ENCODE assay signal across 8 mouse cellular contexts in the genomic region with DNA sequence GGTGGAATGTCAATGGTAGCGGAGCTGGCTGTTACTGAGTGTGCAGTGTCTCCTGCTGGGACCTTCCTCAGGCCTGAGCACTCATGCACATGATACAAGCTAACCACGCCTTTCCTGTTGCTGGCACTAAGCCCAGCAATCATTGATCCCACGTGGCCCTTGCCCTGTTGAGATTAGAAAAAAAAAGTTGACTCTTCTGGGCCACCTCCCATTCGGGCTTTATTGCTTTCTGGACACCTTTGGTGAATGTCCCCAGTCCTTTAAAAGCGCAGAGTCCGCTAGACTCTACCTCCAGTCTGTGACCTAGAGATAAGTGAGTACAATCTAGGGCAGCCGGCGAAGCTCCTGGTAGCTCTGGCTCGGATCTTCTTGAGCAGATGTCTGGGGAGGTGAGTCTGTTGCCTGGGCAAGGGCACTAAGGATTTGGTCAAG. TPM values are rescaled to one million over a fixed set of nuclear protein-coding genes. Genes with fewer than 3 reads are reported as not detected.
A peak's percentile ranks its signal among the peaks of the same experiment; 100 is the strongest.
DNase-seq lines count a peak whose midpoint lies in the region; ATAC-seq and TF ChIP-seq lines count a peak whose summit lies in the region.

TSS of gene Aqp8 (plus strand) at position 222 of the 432 bp plus-strand sequence.

- H3K4me1 ChIP-seq in midbrain, postnatal 0 days (ENCODE audit: insufficient read depth, low read length), result no peaks in the 10 kb centered on the region
- no peaks in the 10 kb centered on the region for H3K4me1 ChIP-seq in midbrain, embryonic 16.5 days (ENCODE audit: control insufficient read depth, insufficient read depth, low read length)
- H3K4me1 ChIP-seq in embryonic facial prominence, embryonic 15.5 days, result no peaks in the 10 kb centered on the region
- H3K4me1 ChIP-seq in kidney, adult 2 months (ENCODE audit: control insufficient read depth, insufficient read depth, low read length), result no peaks in the 10 kb centered on the region; the same call in 1 of the 2 replicates
- no peaks in the 10 kb centered on the region for H3K4me1 ChIP-seq in thymus, adult 2 months (replicated peaks; ENCODE audit: control insufficient read depth, insufficient read depth, low read length)
- H3K4me1 ChIP-seq in hindbrain, embryonic 13.5 days (replicated peaks), result no peaks in the 10 kb centered on the region

- no peak within 1 kb of the TSS for H3K4me3 ChIP-seq in midbrain, postnatal 0 days (ENCODE audit: low read depth, low read length)
- H3K4me3 ChIP-seq in midbrain, embryonic 16.5 days (ENCODE audit: low read depth, low read length), result no peak within 1 kb of the TSS
- H3K4me3 ChIP-seq in embryonic facial prominence, embryonic 15.5 days (replicated peaks), result no peak within 1 kb of the TSS
- H3K4me3 ChIP-seq in kidney, adult 2 months (ENCODE audit: insufficient read depth, low read depth, low read length), result no peak within 1 kb of the TSS
- H3K4me3 ChIP-seq in thymus, adult 2 months (ENCODE audit: control insufficient read depth, insufficient read depth, low read length), result no peak within 1 kb of the TSS
- H3K4me3 ChIP-seq in hindbrain, embryonic 13.5 days, result no peak within 1 kb of the TSS

- no peaks in the 10 kb centered on the region for H3K36me3 ChIP-seq in midbrain, postnatal 0 days (ENCODE audit: insufficient read depth, low read length)
- H3K36me3 ChIP-seq in midbrain, embryonic 16.5 days (ENCODE audit: control insufficient read depth, insufficient read depth, low read length), result no peaks in the 10 kb centered on the region
- no peaks in the 10 kb centered on the region for H3K36me3 ChIP-seq in embryonic facial prominence, embryonic 15.5 days
- no peaks in the 10 kb centered on the region for H3K36me3 ChIP-seq in kidney, adult 2 months (ENCODE audit: control insufficient read depth, insufficient read depth, low read length)
- H3K36me3 ChIP-seq in thymus, adult 2 months (ENCODE audit: control insufficient read depth, insufficient read depth, low read length), result no peaks in the 10 kb centered on the region
- no peaks in the 10 kb centered on the region for H3K36me3 ChIP-seq in hindbrain, embryonic 13.5 days

- H3K27ac ChIP-seq in midbrain, postnatal 0 days (ENCODE audit: low read depth, low read length), result no peak within 1 kb of the TSS
- H3K27ac ChIP-seq in midbrain, embryonic 16.5 days (ENCODE audit: low read length), result no peak within 1 kb of the TSS
- no peak within 1 kb of the TSS for H3K27ac ChIP-seq in embryonic facial prominence, embryonic 15.5 days (replicated peaks)
- no peak within 1 kb of the TSS for H3K27ac ChIP-seq in kidney, adult 2 months (ENCODE audit: insufficient read depth, low read depth, low read length)
- H3K27ac ChIP-seq in thymus, adult 2 months (ENCODE audit: control insufficient read depth, insufficient read depth, low read length), result no peak within 1 kb of the TSS
- no peak within 1 kb of the TSS for H3K27ac ChIP-seq in hindbrain, embryonic 13.5 days

- no peak for TF ChIP-seq POLR2A in kidney, adult 2 months (IDR thresholded peaks at IDR 0.05; ENCODE audit: low read depth, low read length)
- no peak for TF ChIP-seq POLR2A in thymus, adult 2 months (IDR thresholded peaks at IDR 0.05; ENCODE audit: control insufficient read depth, extremely low read depth, insufficient read depth, low read length, poor library complexity)

- H3K4me2 ChIP-seq in midbrain, postnatal 0 days (ENCODE audit: low read depth, low read length, poor library complexity, severe bottlenecking), result no peak within 1 kb of the TSS
- no peak within 1 kb of the TSS for H3K4me2 ChIP-seq in midbrain, embryonic 16.5 days (ENCODE audit: low read length)
- H3K4me2 ChIP-seq in embryonic facial prominence, embryonic 15.5 days (replicated peaks), result no peak within 1 kb of the TSS
- H3K4me2 ChIP-seq in hindbrain, embryonic 13.5 days, result no peak within 1 kb of the TSS

- H3K9me3 ChIP-seq in midbrain, postnatal 0 days (ENCODE audit: low read length), result no peaks in the 10 kb centered on the region
- no peaks in the 10 kb centered on the region for H3K9me3 ChIP-seq in midbrain, embryonic 16.5 days (replicated peaks; ENCODE audit: control insufficient read depth, low read length, poor library complexity, severe bottlenecking)
- no peaks in the 10 kb centered on the region for H3K9me3 ChIP-seq in embryonic facial prominence, embryonic 15.5 days (replicated peaks)
- no peaks in the 10 kb centered on the region for H3K9me3 ChIP-seq in hindbrain, embryonic 13.5 days

- no peak for TF ChIP-seq CTCF in midbrain, postnatal 0 days (IDR thresholded peaks at IDR 0.05)
- peak; percentile 42 for TF ChIP-seq CTCF in kidney, adult 2 months (conservative IDR thresholded peaks at IDR 0.05; ENCODE audit: insufficient read depth, insufficient read length, low read depth, low read length)
- TF ChIP-seq CTCF in thymus, adult 2 months (IDR thresholded peaks at IDR 0.05; ENCODE audit: borderline replicate concordance, control insufficient read depth, extremely low read depth, insufficient read depth, low read length, poor library complexity), result no peak

- no peaks in the 10 kb centered on the region for H3K27me3 ChIP-seq in midbrain, postnatal 0 days (ENCODE audit: insufficient read depth, low read length)
- H3K27me3 ChIP-seq in midbrain, embryonic 16.5 days (ENCODE audit: control insufficient read depth, insufficient read depth, low read depth, low read length), result no peaks in the 10 kb centered on the region
- H3K27me3 ChIP-seq in embryonic facial prominence, embryonic 15.5 days, result no peaks in the 10 kb centered on the region
- H3K27me3 ChIP-seq in kidney, adult 2 months (replicated peaks; ENCODE audit: control insufficient read depth, insufficient read depth, low read length), result no peaks in the 10 kb centered on the region
- no peaks in the 10 kb centered on the region for H3K27me3 ChIP-seq in thymus, adult 2 months (ENCODE audit: control insufficient read depth, insufficient read depth, low read length)
- no peaks in the 10 kb centered on the region for H3K27me3 ChIP-seq in hindbrain, embryonic 13.5 days

- DNase-seq in midbrain, postnatal 0 days (ENCODE audit: low spot score), result peak; percentile 44
- DNase-seq in kidney, adult 2 months, result peak; percentile 90
- DNase-seq in lung, postnatal 25 days (ENCODE audit: low spot score), result peak; percentile 55
- DNase-seq in frontal cortex, postnatal 10 days (ENCODE audit: low spot score in 2 of 2), result no peak
- DNase-seq in thymus, adult 2 months, result no peak

- ATAC-seq in midbrain, postnatal 0 days (ENCODE audit: low FRiP score), result no peak
- no peak for ATAC-seq in midbrain, embryonic 16.5 days
- peak; percentile 25 for ATAC-seq in embryonic facial prominence, embryonic 15.5 days (ENCODE audit: insufficient number of reproducible peaks, low FRiP score, low TSS enrichment, low read depth)
- ATAC-seq in hindbrain, embryonic 13.5 days (ENCODE audit: low FRiP score), result no peak

- WGBS in midbrain, postnatal 0 days, result 72% methylated on average over 9 of the region's 9 CpGs
- WGBS in midbrain, embryonic 16.5 days, result 70% methylated on average over 9 of the region's 9 CpGs
- WGBS in embryonic facial prominence, embryonic 15.5 days, result 76% methylated on average over 9 of the region's 9 CpGs
- 44% methylated on average over 9 of the region's 9 CpGs for WGBS in kidney, adult 2 months
- WGBS in thymus, adult 2 months, result 63% methylated on average over 9 of the region's 9 CpGs
- 86% methylated on average over 9 of the region's 9 CpGs for WGBS in hindbrain, embryonic 13.5 days

- H3K9ac ChIP-seq in midbrain, postnatal 0 days (replicated peaks; ENCODE audit: low read length, poor library complexity, severe bottlenecking), result no peak within 1 kb of the TSS
- no peak within 1 kb of the TSS for H3K9ac ChIP-seq in midbrain, embryonic 16.5 days (ENCODE audit: low read depth, low read length)
- no peak within 1 kb of the TSS for H3K9ac ChIP-seq in embryonic facial prominence, embryonic 15.5 days
- no peak within 1 kb of the TSS for H3K9ac ChIP-seq in hindbrain, embryonic 13.5 days

RNA-seq across cellular contexts. Expression of gene Aqp8, which starts in this region (rescaled TPM):
- total RNA-seq in midbrain, postnatal 0 days (2014; rRNA removed), result not detected in 2 replicates
- not detected in 2 replicates for polyA plus RNA-seq in midbrain, postnatal 0 days (2015; fragmentation: Nextera tagmentation; extraction: Ambion mirVana)
- polyA plus RNA-seq in midbrain, embryonic 16.5 days (2015; fragmentation: Nextera tagmentation; extraction: Ambion mirVana), result not detected in 2 replicates
- polyA plus RNA-seq in embryonic facial prominence, embryonic 15.5 days (2015; fragmentation: Nextera tagmentation; extraction: Ambion mirVana), result not detected in 2 replicates
- 1.1 TPM in 2 replicates for polyA plus RNA-seq in kidney, adult 2 months (2012; rRNA removed)
- 0.31 and 0.41 TPM in 2 replicates for polyA plus RNA-seq in thymus, adult 2 months (2012; rRNA removed)
- polyA plus RNA-seq in hindbrain, embryonic 13.5 days (2015; fragmentation: Nextera tagmentation; extraction: Ambion mirVana), result not detected in 2 replicates

Comparison
In these comparisons a context has a peak if more than half of its experiments do, and no peak if none do; other contexts are left out.
1. Peak in DNase-seq in midbrain, postnatal 0 days; RNA of the gene not detected or under 1 TPM.
2. Peak in ATAC-seq in embryonic facial prominence, embryonic 15.5 days; RNA of the gene not detected or under 1 TPM.
3. DNase-seq: peak in kidney, adult 2 months (single experiment) and lung, postnatal 25 days (single experiment); none in frontal cortex, postnatal 10 days (0 of 2) and thymus, adult 2 months (single experiment).